Mouse (Mus musculus) thymus, adult 18-20 months (tissue): ENCODE measurements at regions not wholly inside any gene's neighbourhood (a gene's known extent, or its start where the extent isn't known, plus 50 kb on each side); places are given as distances from the start of the nearest gene placed in this dataset.
"Not testable (repeated sequence)": the region's sequence is repeated elsewhere in the genome, so short reads cannot be mapped to it uniquely, and the experiment has no call there.

Source experiments
- DNase-seq, 2 experiments: peaks; one replicate each; pipeline ENCODE4 v3.0.0; 2022; ENCODE audit warnings: mixed read lengths in 2 of 2

DNA sequence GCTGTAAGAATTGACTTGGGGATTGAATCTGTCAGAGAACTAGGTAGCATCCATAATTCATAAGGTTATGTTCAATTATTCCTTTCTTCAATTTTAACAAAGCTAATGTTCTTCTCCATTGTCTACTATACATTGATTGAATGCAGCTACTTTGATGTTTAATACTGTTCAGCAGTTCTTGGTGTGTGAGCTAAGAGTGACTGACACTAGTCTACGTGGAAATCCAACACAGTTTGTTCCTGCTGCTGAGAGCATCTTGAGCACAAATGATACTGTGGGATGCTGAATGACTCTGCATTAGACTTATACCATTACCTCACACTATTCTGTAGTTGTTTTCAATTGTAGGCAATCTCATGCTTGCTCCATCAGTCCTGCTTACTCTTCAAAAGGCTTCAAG lies 249.4 kb upstream of the Akr1e1 start:
- no peak for DNase-seq

GRCm38 (mm10) chr13:4839481-4839880 lies 230.5 kb upstream of the Akr1e1 start:
- DNase-seq, result not testable (repeated sequence)

- DNase-seq, result no peak
Measured at GRCm38 (mm10) chr13:4826756-4827155, 217.8 kb upstream of the Akr1e1 start.

GRCm38 (mm10) chr13:4825749-4826148 lies 216.8 kb upstream of the Akr1e1 start:
- DNase-seq, result not testable (repeated sequence)

GRCm38 (mm10) chr13:4806876-4807275 lies 197.9 kb upstream of the Akr1e1 start:
- no peak for DNase-seq

GRCm38 (mm10) chr13:4800666-4801065 lies 191.7 kb upstream of the Akr1e1 start:
- no peak for DNase-seq

- DNase-seq, result no peak
Measured at GRCm38 (mm10) chr13:4791139-4791538, 182.2 kb upstream of the Akr1e1 start.

DNA sequence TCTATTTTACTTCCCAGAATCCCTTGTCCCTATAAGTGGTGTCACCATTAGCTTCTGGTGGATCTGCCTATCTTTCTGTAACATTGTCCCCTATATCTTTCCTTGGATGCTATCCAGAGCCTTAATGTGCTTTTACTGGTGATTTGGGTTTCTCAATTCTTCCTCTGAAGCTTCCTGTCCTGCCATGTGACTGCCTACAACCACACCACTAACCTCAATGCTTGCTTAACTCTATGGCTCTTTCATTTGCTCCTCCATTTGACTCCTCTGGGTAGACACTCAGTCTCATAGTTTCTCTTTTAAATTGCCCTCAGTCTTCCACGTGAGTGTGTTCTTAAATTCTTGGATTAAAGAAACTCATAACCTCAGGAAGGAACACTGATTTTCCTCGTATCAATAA lies 181.4 kb upstream of the Akr1e1 start:
- no peak for DNase-seq

GRCm38 (mm10) chr13:4783290-4783689 lies 174.3 kb upstream of the Akr1e1 start:
- no peak for DNase-seq

DNA sequence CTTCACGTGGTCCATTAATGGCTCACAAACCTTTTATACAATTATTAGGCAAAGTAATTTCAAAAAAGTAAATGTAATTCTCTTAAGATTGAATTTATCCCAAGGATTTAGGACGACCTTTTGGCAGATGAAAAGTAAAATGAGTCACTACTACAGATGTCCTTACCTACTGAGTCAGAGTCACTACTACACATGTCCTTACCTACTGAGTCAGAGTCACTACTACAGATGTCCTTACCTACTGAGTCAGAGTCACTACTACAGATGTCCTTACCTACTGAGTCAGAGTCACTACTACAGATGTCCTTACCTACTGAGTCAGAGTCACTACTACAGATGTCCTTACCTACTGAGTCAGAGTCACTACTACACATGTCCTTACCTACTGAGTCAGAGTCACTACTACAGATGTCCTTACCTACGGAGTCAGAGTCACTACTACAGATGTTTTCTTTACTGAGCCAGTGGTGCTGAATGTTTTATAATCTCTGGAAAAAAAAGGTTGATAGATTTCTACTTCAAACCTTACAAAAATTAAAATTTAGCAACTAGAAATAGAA lies 169.4 kb upstream of the Akr1e1 start:
- not testable (repeated sequence) for DNase-seq

DNA sequence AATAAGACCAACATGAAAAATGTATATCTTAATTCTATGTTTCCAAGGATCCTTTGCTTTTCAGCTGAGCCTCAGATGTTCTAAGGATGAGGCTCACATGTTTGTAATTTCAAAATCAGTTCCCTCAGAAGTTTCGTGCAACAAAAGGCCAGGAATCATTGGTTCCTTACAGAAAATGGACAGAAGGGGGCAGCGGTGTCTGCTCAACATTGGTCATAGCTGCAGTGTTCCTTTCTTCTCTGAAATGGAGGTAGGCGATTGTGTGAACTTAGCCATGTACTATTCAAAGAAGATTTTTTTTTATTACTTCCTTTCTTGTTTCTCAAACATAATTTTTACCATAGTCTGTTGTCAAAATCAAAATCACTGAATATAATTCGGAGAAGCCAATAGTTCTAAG lies 167.9 kb upstream of the Akr1e1 start:
- DNase-seq, result no peak

- no peak for DNase-seq
Measured at GRCm38 (mm10) chr13:4772324-4772723, 163.3 kb upstream of the Akr1e1 start.

GRCm38 (mm10) chr13:4771120-4772075 lies 162.4 kb upstream of the Akr1e1 start:
- DNase-seq, result peak; percentile 19 to 20

DNA sequence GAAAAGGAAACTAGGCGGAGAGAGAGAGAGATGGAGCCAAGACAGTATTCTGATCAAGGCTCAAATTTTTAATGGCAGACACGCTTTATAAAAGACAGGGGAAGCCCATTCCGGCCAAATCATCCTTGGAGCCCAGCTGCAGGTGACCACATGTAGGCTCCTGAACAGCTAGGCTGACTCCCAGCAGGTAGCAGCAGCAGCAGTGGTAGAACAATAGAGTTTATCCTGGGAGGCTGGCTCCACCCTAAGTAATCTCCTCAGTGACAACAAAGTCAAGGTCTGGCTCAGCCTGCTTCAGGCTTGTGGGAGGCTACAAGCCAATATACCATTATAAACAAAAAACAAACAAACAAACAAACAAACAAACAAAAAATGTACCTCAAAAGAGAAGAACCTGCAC lies 151.0 kb upstream of the Akr1e1 start:
- DNase-seq, result no peak

GRCm38 (mm10) chr13:4756529-4756928 lies 147.6 kb upstream of the Akr1e1 start:
- DNase-seq, result no peak

GRCm38 (mm10) chr13:4742930-4743329 lies 134.0 kb upstream of the Akr1e1 start:
- DNase-seq, result no peak

DNA sequence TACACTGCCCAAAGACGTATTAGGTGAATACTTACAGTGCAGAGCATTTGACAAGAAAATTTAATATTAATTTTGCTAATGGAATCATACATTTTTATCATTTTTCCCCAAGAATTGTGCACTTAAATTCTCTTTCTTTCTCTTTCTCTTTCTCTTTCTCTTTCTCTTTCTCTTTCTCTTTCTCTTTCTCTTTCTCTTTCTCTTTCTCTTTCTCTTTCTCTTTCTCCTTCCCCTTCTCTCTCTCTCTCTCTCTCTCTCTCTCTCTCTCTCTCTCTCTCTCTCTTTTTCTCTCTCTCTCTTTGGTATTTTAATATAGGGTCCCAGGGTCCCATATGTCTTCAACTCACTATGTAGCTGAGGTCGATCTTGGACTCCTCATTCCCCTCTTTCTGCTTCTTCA lies 107.3 kb upstream of the Akr1e1 start:
- not testable (repeated sequence) for DNase-seq

DNA sequence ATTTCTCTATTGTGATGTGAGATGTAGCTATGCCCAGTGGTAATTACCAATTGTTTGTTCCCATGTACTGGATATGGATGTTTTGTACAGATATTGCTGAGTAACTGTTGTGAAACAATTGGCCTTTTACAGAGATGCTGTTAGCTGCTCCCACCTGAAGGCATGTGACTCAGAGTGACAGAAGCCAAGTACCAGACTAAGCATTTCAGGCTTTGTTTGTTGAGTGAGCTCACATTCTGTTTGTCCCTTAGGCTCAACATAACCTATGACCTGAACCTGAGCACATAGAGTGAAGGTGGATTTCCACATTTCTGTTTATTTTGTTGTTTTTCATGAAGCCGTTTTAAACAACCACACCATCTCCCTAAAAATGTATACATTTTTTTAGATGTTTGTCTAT lies 105.8 kb upstream of the Akr1e1 start:
- no peak for DNase-seq

- DNase-seq, result no peak
Measured at GRCm38 (mm10) chr13:4712698-4713097, 103.7 kb upstream of the Akr1e1 start.

DNA sequence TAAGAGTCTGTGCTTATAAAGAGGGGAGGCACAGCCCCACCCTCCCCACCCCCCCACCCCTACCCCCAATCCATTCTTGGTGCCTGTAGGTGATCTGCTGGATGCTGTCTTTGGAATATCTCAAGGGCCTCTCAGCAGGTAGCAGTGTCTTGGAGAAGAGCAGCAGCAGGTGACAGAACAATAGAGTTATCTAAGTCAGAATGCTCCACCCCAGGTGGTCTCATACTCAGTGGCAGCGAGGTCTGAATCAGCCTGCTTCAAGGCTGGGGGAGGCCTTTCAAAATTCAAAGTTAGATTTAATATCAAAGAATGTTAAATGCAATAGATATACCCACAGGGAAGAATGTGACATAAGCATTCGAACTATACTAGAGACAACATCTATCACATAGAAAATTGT lies 90.6 kb upstream of the Akr1e1 start:
- DNase-seq, result not testable (repeated sequence)

DNA sequence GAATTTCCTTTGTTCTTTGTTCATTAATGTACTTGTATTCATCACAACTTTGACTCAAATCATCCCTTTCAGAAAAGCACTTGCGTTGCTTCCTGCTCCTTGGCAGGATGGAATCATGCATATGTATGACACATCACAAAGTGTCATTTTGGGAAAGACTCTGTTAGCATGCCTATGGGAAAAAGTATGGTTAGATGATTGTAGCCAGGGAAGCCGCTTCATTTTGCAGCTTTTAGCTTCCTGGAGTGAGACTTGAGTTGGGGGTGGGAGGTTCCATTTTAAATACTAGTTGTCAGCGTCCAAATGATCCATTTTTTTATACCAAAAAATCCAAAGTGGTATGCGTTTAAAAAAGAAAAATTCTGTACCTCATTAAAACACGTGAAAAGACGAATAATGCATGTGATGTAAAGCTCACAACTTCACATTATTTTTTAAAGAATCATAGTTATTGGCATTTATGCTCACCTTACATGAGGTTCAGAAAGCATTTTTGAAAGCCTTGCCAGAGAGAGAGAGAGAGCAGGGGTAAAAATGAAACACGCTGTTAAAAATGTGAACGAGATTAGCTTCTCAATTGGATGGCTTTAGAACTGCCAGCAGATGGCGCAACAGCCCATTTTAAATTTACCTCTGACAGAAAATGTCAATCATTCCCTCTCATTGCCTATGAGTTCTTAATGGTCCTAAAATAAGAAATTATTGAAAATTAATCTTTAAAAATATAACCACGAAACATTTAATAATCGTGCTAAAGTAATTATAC lies 57.6 kb upstream of the Akr1e1 start:
- no peak for DNase-seq

- DNase-seq, result no peak
Measured at GRCm38 (mm10) chr13:4663390-4663789, 54.4 kb upstream of the Akr1e1 start.

DNA sequence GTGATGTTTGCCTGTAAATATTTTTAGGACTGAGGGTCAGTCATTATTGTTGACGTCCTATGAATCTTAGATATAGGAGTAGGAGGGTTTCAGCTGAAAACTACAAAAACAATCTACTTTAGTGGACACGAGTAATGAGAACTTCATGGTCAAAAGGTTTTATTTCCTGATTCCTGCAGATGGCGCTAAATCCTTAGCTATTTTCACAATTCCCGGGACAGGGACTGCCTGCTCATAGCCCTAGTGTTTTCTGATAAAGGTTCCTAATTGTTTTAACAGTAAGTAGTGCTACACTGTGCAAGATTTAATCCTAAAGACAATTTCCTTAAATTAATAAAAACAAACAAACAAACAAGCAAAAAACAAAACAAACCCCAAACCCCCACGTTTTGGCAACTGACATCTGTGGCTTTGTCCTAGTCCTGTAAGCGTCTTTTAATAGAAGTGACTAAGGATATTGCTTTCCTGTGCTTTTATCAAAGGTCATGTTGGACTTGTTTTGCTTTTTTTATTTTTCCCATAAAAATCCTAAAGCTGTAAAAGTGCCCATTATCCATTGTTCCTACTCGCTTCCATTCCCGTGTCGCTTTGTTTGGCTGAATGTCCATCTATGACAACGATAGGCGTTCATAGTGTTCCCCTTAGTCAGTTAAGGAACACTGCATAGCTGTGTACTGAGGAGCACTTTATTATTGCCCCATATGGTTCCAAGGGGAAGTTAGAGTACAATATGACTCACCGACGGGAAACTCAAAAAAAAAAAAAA lies 53.5 kb upstream of the Akr1e1 start:
- DNase-seq, result no peak
